Mouse (Mus musculus) G1E (cell line): Measurements from ENCODE around the gene H2al2a.

Source experiments
- CTCF ChIP-seq: IDR thresholded peaks from 2 replicates; pipeline ENCODE4 v1.5.1; 2012; ENCODE audit warnings: low read depth, low read length, inconsistent platforms, mixed read lengths
- GATA1 ChIP-seq: IDR thresholded peaks from 2 replicates; pipeline ENCODE4 v1.6.1; 2012; ENCODE audit warnings: borderline replicate concordance, low read length, inconsistent platforms, mixed read lengths
- POLR2AphosphoS5 ChIP-seq: IDR thresholded peaks from 2 replicates; pipeline ENCODE4 v1.6.1; 2012; ENCODE audit warnings: low read depth, low read length, inconsistent platforms; ENCODE audit not compliant: insufficient replicate concordance
- TAL1 ChIP-seq: conservative IDR thresholded peaks from 2 replicates; pipeline ENCODE4 v1.6.1; 2012; ENCODE audit warnings: low read depth, low read length, inconsistent platforms, mixed read lengths

DNA sequence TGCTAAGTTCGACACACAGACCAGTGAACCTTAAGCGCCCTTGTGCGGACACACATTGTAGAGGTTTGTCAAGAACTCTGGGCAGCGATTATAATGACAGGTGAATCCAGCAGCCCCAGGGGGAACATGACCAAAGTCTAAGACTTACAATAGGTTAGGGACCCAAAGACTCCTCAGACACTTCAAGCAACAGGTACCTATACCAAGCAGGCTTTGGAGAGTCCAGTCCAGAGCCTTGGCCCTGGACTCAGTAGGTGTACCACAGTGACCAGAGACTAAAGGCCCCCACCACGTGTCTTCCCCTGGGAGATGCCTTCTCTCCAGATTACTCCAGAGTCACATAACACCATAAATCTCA lies 35.8 kb upstream of the H2al2a start:
- no peak for TF ChIP-seq POLR2AphosphoS5
- no peak for TF ChIP-seq CTCF
- TF ChIP-seq GATA1: no peak
- no peak for TF ChIP-seq TAL1
